9 mouse cellular contexts compared by ENCODE assay signal in genomic region chr1:121053692-121054091, GRCm38 (mm10).
DNase-seq lines count a peak whose midpoint lies in the region; ATAC-seq lines count a peak whose summit lies in the region.
"Had no signal": no experiment of that assay in that cellular context is flagged by ENCODE, and none has a peak within 500 bp of the region (broad histone marks: within the 10 kb centered on the region; RNA-seq: fewer than 3 reads in every experiment).

No protein-coding gene starts in this region.

- no peaks in the 10 kb centered on the region for H3K4me1 ChIP-seq in intestine, embryonic 14.5 days (replicated peaks; ENCODE audit: control insufficient read depth, insufficient read depth, low read length)
- H3K4me1 ChIP-seq in intestine, embryonic 15.5 days (replicated peaks): no peaks in the 10 kb centered on the region
- H3K4me1 ChIP-seq: liver, embryonic 13.5 days had no signal

- ATAC-seq in intestine, embryonic 14.5 days (replicated peaks; ENCODE audit: low FRiP score, low TSS enrichment, low read depth): peak; percentile 58; the same call in 1 of the 2 replicates
- no peak for ATAC-seq in intestine, embryonic 15.5 days

- H3K27me3 ChIP-seq in intestine, embryonic 14.5 days (replicated peaks; ENCODE audit: control insufficient read depth, insufficient read depth, low read length): no peaks in the 10 kb centered on the region
- no peaks in the 10 kb centered on the region for H3K27me3 ChIP-seq in intestine, embryonic 15.5 days (replicated peaks)
- H3K27me3 ChIP-seq: liver, embryonic 13.5 days had no signal

- 26% methylated on average over 11 of the region's 11 CpGs for WGBS in intestine, embryonic 14.5 days
- WGBS in intestine, embryonic 15.5 days: 26% methylated on average over 11 of the region's 11 CpGs

- H3K27ac ChIP-seq in intestine, embryonic 14.5 days (ENCODE audit: low read depth): no peak overlapping the region
- H3K27ac ChIP-seq in intestine, embryonic 15.5 days: no peak overlapping the region
- H3K27ac ChIP-seq: liver, embryonic 13.5 days had no signal

- no peak overlapping the region for H3K9ac ChIP-seq in intestine, embryonic 14.5 days (ENCODE audit: low read length)
- no peak overlapping the region; the same call in 1 of the 2 replicates for H3K9ac ChIP-seq in intestine, embryonic 15.5 days
- H3K9ac ChIP-seq: liver, embryonic 13.5 days had no signal

- H3K36me3 ChIP-seq in intestine, embryonic 14.5 days (ENCODE audit: control insufficient read depth, insufficient read depth, low read length): no peaks in the 10 kb centered on the region
- no peaks in the 10 kb centered on the region for H3K36me3 ChIP-seq in intestine, embryonic 15.5 days
- H3K36me3 ChIP-seq: liver, embryonic 13.5 days had no signal

- DNase-seq in intestine, embryonic 14.5 days (ENCODE audit: low spot score): peak; percentile 54
- DNase-seq in ES-CJ7 (ENCODE audit: low read depth, low spot score): peak; percentile 77
- peak; percentile 37 for DNase-seq in embryo, embryonic 11.5 days (ENCODE audit: low read depth, low spot score)
- DNase-seq in hindlimb bud, embryonic 11.5 days (ENCODE audit: extremely low spot score, low read depth, low spot score): peak; percentile 22
- DNase-seq in retina, adult 2 months (ENCODE audit: low read depth, low spot score): peak; percentile 2
- no peak for DNase-seq in layer of hippocampus, adult 11-12 months (ENCODE audit: low spot score)
- no peak for DNase-seq in thymus, postnatal 36 days
- DNase-seq: liver, embryonic 13.5 days had no signal

- no peaks in the 10 kb centered on the region for H3K9me3 ChIP-seq in intestine, embryonic 14.5 days (ENCODE audit: control insufficient read depth, low read length)
- H3K9me3 ChIP-seq in intestine, embryonic 15.5 days: no peaks in the 10 kb centered on the region
- H3K9me3 ChIP-seq: liver, embryonic 13.5 days had no signal

- no peak overlapping the region for H3K4me2 ChIP-seq in intestine, embryonic 14.5 days (ENCODE audit: low read length)
- H3K4me2 ChIP-seq in intestine, embryonic 15.5 days (replicated peaks): no peak overlapping the region
- H3K4me2 ChIP-seq: liver, embryonic 13.5 days had no signal

- no peak overlapping the region for H3K4me3 ChIP-seq in intestine, embryonic 14.5 days (ENCODE audit: low read depth, low read length)
- no peak overlapping the region for H3K4me3 ChIP-seq in intestine, embryonic 15.5 days (replicated peaks)
- H3K4me3 ChIP-seq: liver, embryonic 13.5 days had no signal

Comparison
In these comparisons a context has a peak if more than half of its experiments do, and no peak if none do; other contexts are left out.
1. DNase-seq: peak in intestine, embryonic 14.5 days (single experiment), ES-CJ7 (single experiment), embryo, embryonic 11.5 days (single experiment), hindlimb bud, embryonic 11.5 days (single experiment) and retina, adult 2 months (single experiment); none in layer of hippocampus, adult 11-12 months (single experiment) and thymus, postnatal 36 days (0 of 2).